Mouse (Mus musculus) CH12.LX (cell line): ENCODE measurements at regions not wholly inside any gene's neighbourhood (a gene's known extent, or its start where the extent isn't known, plus 50 kb on each side); places are given as distances from the start of the nearest gene placed in this dataset.

Source experiments
- DNase-seq: peaks from one replicate; pipeline ENCODE4 v3.0.0-alpha.2; 2013; ENCODE audit errors: extremely low read depth
- H3K27ac ChIP-seq: 2 replicates; pipeline ENCODE4 v1.5.1; 2012; ENCODE audit warnings: low read depth, mild to moderate bottlenecking, control low read depth, moderate library complexity; ENCODE audit not compliant: insufficient read depth
- H3K27me3 ChIP-seq: replicated peaks from 2 replicates; pipeline ENCODE3; 2012; ENCODE audit warnings: inconsistent platforms
- H3K36me3 ChIP-seq, 2 experiments: replicated peaks in 1 of 2; 2 replicates each; pipeline versions ENCODE3 to v1.6.1; 2012; ENCODE audit warnings: inconsistent platforms in 1 of 2, low read length in 1 of 2, mild to moderate bottlenecking in 1 of 2, mixed read lengths in 1 of 2, moderate library complexity in 1 of 2; ENCODE audit not compliant: control insufficient read depth in 1 of 2, insufficient read depth in 1 of 2
- H3K4me1 ChIP-seq, 2 experiments: 2 replicates each; pipeline ENCODE4 v1.6.1; 2012; ENCODE audit warnings: inconsistent platforms in 1 of 2, moderate library complexity in 1 of 2; ENCODE audit not compliant: insufficient read depth in 2 of 2, control insufficient read depth in 1 of 2
- H3K4me2 ChIP-seq: 2 replicates; pipeline ENCODE4 v1.6.1; 2012; ENCODE audit warnings: low read depth, mild to moderate bottlenecking, control low read depth; ENCODE audit not compliant: poor library complexity, insufficient read depth, severe bottlenecking
- H3K4me3 ChIP-seq, 3 experiments: fragments of 150-350 bp in 1 of 3; sonication (generic) in 1 of 3; replicated peaks in 1 of 3; 2 replicates each; pipeline versions ENCODE3 to v1.5.1; 2011 to 2012; ENCODE audit warnings: low read depth in 2 of 3, low read length in 2 of 3, mild to moderate bottlenecking in 2 of 3, moderate library complexity in 2 of 3, control low read depth in 1 of 3, improper control_type of control experiment in 1 of 3, inconsistent platforms in 1 of 3, mixed read lengths in 1 of 3; ENCODE audit not compliant: poor library complexity in 1 of 3
- H3K79me2 ChIP-seq: replicated peaks from 2 replicates; pipeline ENCODE4 v1.6.1; 2012; ENCODE audit warnings: mild to moderate bottlenecking, moderate library complexity; ENCODE audit not compliant: control insufficient read depth, poor library complexity, insufficient read depth, severe bottlenecking; ENCODE audit errors: extremely low read depth
- H3K9ac ChIP-seq: 2 replicates; pipeline ENCODE4 v1.6.1; 2012; ENCODE audit warnings: low read depth, mild to moderate bottlenecking, control low read depth, moderate library complexity; ENCODE audit not compliant: insufficient read depth
- H3K9me3 ChIP-seq: replicated peaks from 2 replicates; pipeline ENCODE3; 2012; ENCODE audit warnings: low read length, inconsistent platforms, mixed read lengths
- CTCF ChIP-seq, 2 experiments: IDR thresholded peaks in 1 of 2; conservative IDR thresholded peaks in 1 of 2; 2 replicates each; pipeline ENCODE4 v1.5.1; 2011 to 2012; ENCODE audit warnings: low read depth in 2 of 2, low read length in 2 of 2, improper control_type of control experiment in 1 of 2, inconsistent platforms in 1 of 2, mild to moderate bottlenecking in 1 of 2, moderate library complexity in 1 of 2
- EP300 ChIP-seq: IDR thresholded peaks from 2 replicates; pipeline ENCODE4 v1.6.1; 2011; ENCODE audit warnings: low read length, improper control_type of control experiment
- GABPA ChIP-seq: IDR thresholded peaks from 2 replicates; pipeline ENCODE4 v1.6.1; 2012; ENCODE audit warnings: low read depth, low read length, improper control_type of control experiment, inconsistent platforms; ENCODE audit not compliant: insufficient replicate concordance
- HCFC1 ChIP-seq: IDR thresholded peaks from 2 replicates; pipeline ENCODE4 v1.6.1; 2012; ENCODE audit warnings: low read depth, mild to moderate bottlenecking, inconsistent platforms, low read length, improper control_type of control experiment
- IRF4 ChIP-seq: IDR thresholded peaks from 2 replicates; pipeline ENCODE4 v1.6.1; 2014; ENCODE audit warnings: low read depth, mild to moderate bottlenecking, inconsistent platforms, low read length, improper control_type of control experiment
- KAT2A ChIP-seq: IDR thresholded peaks from 2 replicates; pipeline ENCODE4 v1.6.1; 2012; ENCODE audit warnings: low read length, improper control_type of control experiment, inconsistent platforms; ENCODE audit not compliant: insufficient replicate concordance
- MAFK ChIP-seq: IDR thresholded peaks from 2 replicates; pipeline ENCODE4 v1.6.1; 2011; ENCODE audit warnings: low read length, improper control_type of control experiment; ENCODE audit not compliant: insufficient replicate concordance
- MAX ChIP-seq: IDR thresholded peaks from 2 replicates; pipeline ENCODE4 v1.6.1; 2011; ENCODE audit warnings: low read length, improper control_type of control experiment
- MXI1 ChIP-seq: IDR thresholded peaks from 2 replicates; pipeline ENCODE4 v1.6.1; 2011; ENCODE audit warnings: mild to moderate bottlenecking, low read depth, low read length, improper control_type of control experiment
- MYC ChIP-seq: IDR thresholded peaks from 2 replicates; pipeline ENCODE4 v1.6.1; 2011; ENCODE audit warnings: low read depth, mild to moderate bottlenecking, improper control_type of control experiment, low read length
- POLR2A ChIP-seq: IDR thresholded peaks from 2 replicates; pipeline ENCODE4 v1.6.1; 2011; ENCODE audit warnings: low read depth, mild to moderate bottlenecking, improper control_type of control experiment, low read length
- RAD21 ChIP-seq: IDR thresholded peaks from 2 replicates; pipeline ENCODE4 v1.6.1; 2011; ENCODE audit warnings: low read depth, mild to moderate bottlenecking, low read length, improper control_type of control experiment, moderate library complexity
- RCOR1 ChIP-seq: conservative IDR thresholded peaks from 2 replicates; pipeline ENCODE4 v1.6.1; 2012; ENCODE audit warnings: low read depth, mild to moderate bottlenecking, inconsistent platforms, low read length, improper control_type of control experiment
- SIN3A ChIP-seq: IDR thresholded peaks from 2 replicates; pipeline ENCODE4 v1.6.1; 2012; ENCODE audit warnings: low read length, improper control_type of control experiment, inconsistent platforms
- SMC3 ChIP-seq: IDR thresholded peaks from 2 replicates; pipeline ENCODE4 v1.6.1; 2011; ENCODE audit warnings: low read depth, low read length, improper control_type of control experiment
- ZC3H11A ChIP-seq: IDR thresholded peaks from 2 replicates; pipeline ENCODE4 v1.6.1; 2012; ENCODE audit warnings: low read depth, mild to moderate bottlenecking, inconsistent platforms, low read length, improper control_type of control experiment
- dilution Hi-C: fragments of 300-500 bp; cut with MboI; formaldehyde crosslinking; loops from 2 replicates; pipeline ENCODE4 v1.14.3; 2020; ENCODE audit warnings: low sequenced_read_pairs; ENCODE audit not compliant: extremely low pct_unique_long_range_greater_than_20kb, extremely low pct_ligation_motif_present
- in situ Hi-C: fragments of 300-500 bp; cut with MboI; formaldehyde crosslinking; loops from 3 replicates; pipeline ENCODE4 v1.14.3; 2019; ENCODE audit warnings: low sequenced_read_pairs, low pct_ligation_motif_present, low pct_unique_long_range_greater_than_20kb, mixed read lengths

DNA sequence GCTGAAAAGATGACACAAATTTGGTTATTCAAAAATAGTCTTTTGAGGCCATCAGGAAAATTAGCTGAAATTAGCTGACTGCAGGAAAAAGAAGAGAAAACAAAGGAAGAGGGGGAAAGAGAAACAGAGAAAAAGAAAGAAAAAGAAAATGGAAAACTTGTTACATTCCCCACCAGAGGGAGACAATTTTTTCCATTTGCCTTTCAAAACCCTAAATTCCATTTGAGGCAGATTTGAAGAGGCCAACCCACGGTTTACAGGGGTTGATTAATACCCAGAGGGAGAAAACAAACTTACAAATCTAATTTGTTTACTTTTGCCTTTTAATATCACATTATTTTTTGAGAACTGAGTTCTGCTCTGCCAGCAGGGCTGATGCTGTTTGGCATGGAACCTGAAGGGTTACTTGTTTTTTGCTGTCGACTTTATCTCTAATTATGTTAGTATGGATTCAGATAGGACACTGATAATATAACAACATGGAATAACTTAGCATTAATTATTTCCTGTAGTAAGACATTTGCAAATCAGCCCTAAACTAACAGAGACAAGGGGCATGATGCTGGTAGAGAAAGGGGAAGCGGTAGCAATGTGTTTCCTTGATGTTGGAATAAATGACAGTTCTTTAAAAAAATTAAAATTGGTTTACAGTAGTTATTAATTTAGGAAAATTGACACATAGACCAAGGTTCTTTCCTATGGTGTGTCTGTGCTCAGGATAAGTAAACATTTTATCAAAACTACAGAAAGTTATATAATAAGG, 114.4 kb upstream of the Pkn2 start:
- Histone ChIP-seq H3K27me3 (no peaks in the 10 kb centered on the region), H3K4me1 (peaks cover 0 to 7% of the 10 kb centered on the region in 2 experiments; a peak in 1 of 4 replicates), H3K9me3 (no peaks in the 10 kb centered on the region), H3K4me3 (no peak overlapping the region), H3K36me3 (no peaks in the 10 kb centered on the region), H3K4me2 (no peak overlapping the region), H3K79me2 (no peaks in the 10 kb centered on the region), H3K9ac (no peak overlapping the region), H3K27ac (no peak overlapping the region)
- TF ChIP-seq IRF4 (no peak), KAT2A (no peak), CTCF (conservative IDR thresholded peaks at IDR 0.05 in 1 of 2, IDR thresholded peaks at IDR 0.05 in 1 of 2; ENCODE audit: low read depth in 2 of 2, low read length in 2 of 2) (peak in 1 of 2 experiments; percentile 59; a peak in 2 of 4 replicates), SMC3 (peak; percentile 61), EP300 (peak; percentile 35; the same call in 1 of the 2 replicates), GABPA (no peak), ZC3H11A (peak; percentile 14; the same call in 1 of the 2 replicates), SIN3A (peak; percentile 15; the same call in 1 of the 2 replicates), RAD21 (peak; percentile 50)
- dilution Hi-C loops (no loop called here), in situ Hi-C loops (no loop called here)
- DNase-seq = peak; percentile 31

GRCm38 (mm10) chr3:142984547-142984946, 102.7 kb upstream of the Pkn2 start:
- dilution Hi-C loops = no loop called here
- Histone ChIP-seq H3K4me1 (no peaks in the 10 kb centered on the region), H3K36me3 (no peaks in the 10 kb centered on the region), H3K9ac (no peak overlapping the region), H3K79me2 (no peaks in the 10 kb centered on the region), H3K27ac (no peak overlapping the region), H3K4me3 (no peak overlapping the region), H3K4me2 (no peak overlapping the region), H3K9me3 (peaks cover 4% of the 10 kb centered on the region), H3K27me3 (no peaks in the 10 kb centered on the region)
- no peak for DNase-seq
- in situ Hi-C loops = no loop called here
- TF ChIP-seq RCOR1 (no peak), MXI1 (no peak), MYC (no peak), POLR2A (no peak), HCFC1 (no peak), EP300 (no peak), SIN3A (no peak), SMC3 (no peak), MAX (no peak), MAFK (no peak)
